Mouse (Mus musculus): ENCODE measurements around the gene Arhgap15.

GRCm38 (mm10) chr2:43851195-43851594, 102.6 kb downstream of the Arhgap15 start:
- TF ChIP-seq POLR2A (IDR thresholded peaks at IDR 0.05; ENCODE audit: insufficient read depth, low read depth, low read length) (no peak), CTCF (IDR thresholded peaks at IDR 0.05) (peak; percentile 64), EP300 (IDR thresholded peaks at IDR 0.05; ENCODE audit: insufficient read depth, low read depth, low read length) (no peak)

All from heart, adult 2 months (tissue).